Mouse (Mus musculus): ENCODE data around the gene Jph2. TPM values are rescaled to one million over a fixed set of nuclear protein-coding genes. Genes with fewer than 3 reads are reported as not detected.

The Jph2 gene
- total RNA-seq, 2 experiments from 2014 or later: 0.41 to 0.54 TPM

- TF ChIP-seq CTCF (conservative IDR thresholded peaks at IDR 0.05): no peak
- no peak for DNase-seq (ENCODE audit: low spot score in 2 of 2)
- no peak overlapping the region for H3K27ac ChIP-seq
- H3K4me3 ChIP-seq: no peak overlapping the region
Observed at GRCm38 (mm10) chr2:163364785-163365541, 32.8 kb downstream of the Jph2 start.

GRCm38 (mm10) chr2:163362940-163363921 lies 34.6 kb downstream of the Jph2 start:
- Histone ChIP-seq H3K27ac (no peak overlapping the region), H3K4me3 (no peak overlapping the region)
- DNase-seq (ENCODE audit: low spot score in 2 of 2): no peak
- no peak for TF ChIP-seq CTCF (conservative IDR thresholded peaks at IDR 0.05)

GRCm38 (mm10) chr2:163360858-163361623 lies 36.8 kb downstream of the Jph2 start:
- no peak for DNase-seq (ENCODE audit: low spot score in 2 of 2)
- no peak for TF ChIP-seq CTCF (conservative IDR thresholded peaks at IDR 0.05)
- Histone ChIP-seq H3K27ac (no peak overlapping the region), H3K4me3 (no peak overlapping the region)

GRCm38 (mm10) chr2:163359253-163359652 lies 38.5 kb downstream of the Jph2 start:
- H3K4me3 ChIP-seq: no peak overlapping the region
- no peak overlapping the region for H3K27ac ChIP-seq
- TF ChIP-seq CTCF (conservative IDR thresholded peaks at IDR 0.05): no peak
- DNase-seq (ENCODE audit: low spot score in 2 of 2): no peak

GRCm38 (mm10) chr2:163358662-163359061 lies 39.1 kb downstream of the Jph2 start:
- no peak overlapping the region for H3K27ac ChIP-seq
- TF ChIP-seq CTCF (conservative IDR thresholded peaks at IDR 0.05): no peak
- H3K4me3 ChIP-seq: no peak overlapping the region
- DNase-seq (ENCODE audit: low spot score in 2 of 2): no peak

- no peak overlapping the region for H3K27ac ChIP-seq
- DNase-seq (ENCODE audit: low spot score in 2 of 2): no peak
- TF ChIP-seq CTCF (conservative IDR thresholded peaks at IDR 0.05): no peak
- no peak overlapping the region for H3K4me3 ChIP-seq
Observed at GRCm38 (mm10) chr2:163356113-163356840, 41.5 kb downstream of the Jph2 start.

- no peak overlapping the region for H3K27ac ChIP-seq
- DNase-seq (ENCODE audit: low spot score in 2 of 2): no peak
- TF ChIP-seq CTCF (conservative IDR thresholded peaks at IDR 0.05): no peak
- no peak overlapping the region for H3K4me3 ChIP-seq
Observed at GRCm38 (mm10) chr2:163355666-163356065, 42.1 kb downstream of the Jph2 start.

GRCm38 (mm10) chr2:163353731-163354130 lies 44.1 kb downstream of the Jph2 start:
- no peak for DNase-seq (ENCODE audit: low spot score in 2 of 2)
- no peak overlapping the region for H3K27ac ChIP-seq

GRCm38 (mm10) chr2:163350443-163350842 lies 47.4 kb downstream of the Jph2 start:
- DNase-seq (ENCODE audit: low spot score in 2 of 2): no peak
- H3K27ac ChIP-seq: no peak overlapping the region
- peak; percentile 68 for TF ChIP-seq CTCF (conservative IDR thresholded peaks at IDR 0.05)
- no peak overlapping the region for H3K4me3 ChIP-seq

More at GRCm38 (mm10) chr2:163353731-163354130, 44.1 kb downstream of the Jph2 start:
- H3K4me3 ChIP-seq: no peak overlapping the region
- TF ChIP-seq CTCF (conservative IDR thresholded peaks at IDR 0.05): no peak

GRCm38 (mm10) chr2:163349411-163349810 lies 48.4 kb downstream of the Jph2 start:
- DNase-seq (ENCODE audit: low spot score in 2 of 2): peak in 1 of 2 experiments; percentile 56
- Histone ChIP-seq H3K27ac (no peak overlapping the region), H3K4me3 (no peak overlapping the region)
- TF ChIP-seq CTCF (conservative IDR thresholded peaks at IDR 0.05): no peak

GRCm38 (mm10) chr2:163348677-163349076 lies 49.1 kb downstream of the Jph2 start:
- no peak overlapping the region for H3K4me3 ChIP-seq
- TF ChIP-seq CTCF (conservative IDR thresholded peaks at IDR 0.05): no peak
- no peak for DNase-seq (ENCODE audit: low spot score in 2 of 2)

More at GRCm38 (mm10) chr2:163348677-163349076, 49.1 kb downstream of the Jph2 start:
- H3K27ac ChIP-seq: no peak overlapping the region

All from layer of hippocampus, adult 2 months (tissue).